Mouse (Mus musculus): Measurements from ENCODE around the gene Zfp991.
"Not testable (repeated sequence)": the region's sequence is repeated elsewhere in the genome, so short reads cannot be mapped to it uniquely, and the experiment has no call there.

- TF ChIP-seq CTCF (IDR thresholded peaks at IDR 0.05; ENCODE audit: low read depth, low read length); POLR2A (IDR thresholded peaks at IDR 0.05; ENCODE audit: borderline replicate concordance, low read depth, low read length): not testable (repeated sequence)
Measured at GRCm38 (mm10) chr4:147212182-147212928, 80.5 kb downstream of the Zfp991 start.

Measured in bone marrow macrophage, adult 2 months (primary cell).